Mouse (Mus musculus) limb, embryonic 11.5 days (tissue): ENCODE results near the gene Cln3. TPM values are rescaled to one million over a fixed set of nuclear protein-coding genes. Genes with fewer than 3 reads are reported as not detected.

Experiments used
- ATAC-seq: fragments of 200-750 bp; cut with Nextera tagmentation; 2 replicates; pipeline ENCODE4 v1.8.0; 2017; ENCODE audit warnings: low read depth; ENCODE audit not compliant: insufficient number of reproducible peaks, low FRiP score, low TSS enrichment
- DNase-seq: peaks from one replicate; pipeline ENCODE4 v3.0.0-alpha.2; 2015; ENCODE audit warnings: low spot score
- H3K27ac ChIP-seq: fragments of 300-500 bp; sonication (generic); replicated peaks from 2 replicates; pipeline ENCODE4 v1.5.1; 2014; ENCODE audit warnings: low read depth, mild to moderate bottlenecking, low read length
- H3K27me3 ChIP-seq: fragments of 300-500 bp; sonication (generic); 2 replicates; pipeline ENCODE4 v1.6.1; 2014; ENCODE audit warnings: mild to moderate bottlenecking, low read length, mixed read lengths; ENCODE audit not compliant: control insufficient read depth, insufficient read depth
- H3K36me3 ChIP-seq: fragments of 300-500 bp; sonication (generic); 2 replicates; pipeline ENCODE4 v1.6.1; 2014; ENCODE audit warnings: mild to moderate bottlenecking, low read length, moderate library complexity, mixed read lengths; ENCODE audit not compliant: control insufficient read depth, insufficient read depth
- H3K4me1 ChIP-seq: fragments of 300-500 bp; sonication (generic); 2 replicates; pipeline ENCODE4 v1.6.1; 2014; ENCODE audit warnings: low read length, mixed read lengths; ENCODE audit not compliant: control insufficient read depth, insufficient read depth
- H3K4me2 ChIP-seq: fragments of 300-500 bp; sonication (generic); 2 replicates; pipeline ENCODE4 v1.6.1; 2014; ENCODE audit warnings: low read depth, mild to moderate bottlenecking, moderate library complexity; ENCODE audit not compliant: severe bottlenecking
- H3K4me3 ChIP-seq: fragments of 300-500 bp; sonication (generic); 2 replicates; pipeline ENCODE4 v1.5.1; 2014; ENCODE audit warnings: low read depth, low read length
- H3K9ac ChIP-seq: fragments of 300-500 bp; sonication (generic); 2 replicates; pipeline ENCODE4 v1.6.1; 2014; ENCODE audit warnings: mild to moderate bottlenecking, low read length
- H3K9me3 ChIP-seq: fragments of 300-500 bp; sonication (generic); 2 replicates; pipeline ENCODE4 v1.6.1; 2016; ENCODE audit warnings: low read length; ENCODE audit not compliant: control insufficient read depth
- WGBS: fragments of 180-500 bp; shearing (Covaris S2); extraction: QIAGEN DNeasy Blood & Tissue Kit; methylation state at CpG from one replicate; pipeline ENCODE4 v1.1.7; 2014; 5-methylcytosine and 5-hydroxymethylcytosine counted together
- polyA plus RNA-seq: library from polyadenylated mRNA; unstranded; fragments of >200 nt; fragmentation: Nextera tagmentation; extraction: Ambion mirVana; gene quantifications from 2 replicates; pipeline ENCODE4 v1.2.1, GENCODE M21; 2014

Cln3 gene
- polyA plus RNA-seq, 1 experiment from 2014 or later = 27.9 TPM

GRCm38 (mm10) chr7:126624774-126625173 is 39.2 kb upstream of the Cln3 start:
- WGBS = 61% methylated on average over 16 of the region's 16 CpGs
- H3K4me2 ChIP-seq = no peak overlapping the region
- no peak for DNase-seq
- no peak overlapping the region for H3K4me3 ChIP-seq
- 0 out of 2 replicates have a peak, but pooled peaks cover 2% of the 10 kb centered on the region for H3K4me1 ChIP-seq
- H3K27ac ChIP-seq = no peak overlapping the region
- H3K27me3 ChIP-seq = no peaks in the 10 kb centered on the region
- H3K9ac ChIP-seq = no peak overlapping the region
- H3K9me3 ChIP-seq = no peaks in the 10 kb centered on the region
- ATAC-seq = no peak
- no peaks in the 10 kb centered on the region for H3K36me3 ChIP-seq

- H3K9ac ChIP-seq = no peak overlapping the region
- no peak overlapping the region for H3K27ac ChIP-seq
- H3K4me3 ChIP-seq = no peak overlapping the region
- 81% methylated on average over 1 of the region's 1 CpGs for WGBS
- H3K4me1 ChIP-seq = 0 out of 2 replicates have a peak, but pooled peaks cover under 1% of the 10 kb centered on the region
- DNase-seq (no peak), ATAC-seq (no peak)
- H3K27me3 ChIP-seq = no peaks in the 10 kb centered on the region
- no peak overlapping the region for H3K4me2 ChIP-seq
- H3K36me3 ChIP-seq = no peaks in the 10 kb centered on the region
- no peaks in the 10 kb centered on the region for H3K9me3 ChIP-seq
Measured at GRCm38 (mm10) chr7:126623381-126623780, 37.8 kb upstream of the Cln3 start.

GRCm38 (mm10) chr7:126621452-126622359 is 36.1 kb upstream of the Cln3 start:
- no peak overlapping the region for H3K4me3 ChIP-seq
- no peak overlapping the region for H3K27ac ChIP-seq
- no peaks in the 10 kb centered on the region for H3K27me3 ChIP-seq
- no peaks in the 10 kb centered on the region for H3K4me1 ChIP-seq
- H3K9ac ChIP-seq = no peak overlapping the region
- WGBS = 83% methylated on average over 9 of the region's 9 CpGs
- ATAC-seq (no peak), DNase-seq (no peak)
- no peak overlapping the region for H3K4me2 ChIP-seq
- H3K9me3 ChIP-seq = no peaks in the 10 kb centered on the region
- H3K36me3 ChIP-seq = no peaks in the 10 kb centered on the region

GRCm38 (mm10) chr7:126619559-126620275 is 34.1 kb upstream of the Cln3 start:
- Histone ChIP-seq H3K9ac (no peak overlapping the region), H3K9me3 (no peaks in the 10 kb centered on the region), H3K27ac (no peak overlapping the region), H3K4me2 (no peak overlapping the region), H3K27me3 (no peaks in the 10 kb centered on the region), H3K4me1 (no peaks in the 10 kb centered on the region), H3K4me3 (no peak overlapping the region), H3K36me3 (no peaks in the 10 kb centered on the region)
- WGBS = 82% methylated on average over 10 of the region's 10 CpGs
- ATAC-seq (no peak), DNase-seq (no peak)

- Histone ChIP-seq H3K4me3 (no peak overlapping the region), H3K9me3 (no peaks in the 10 kb centered on the region), H3K27me3 (no peaks in the 10 kb centered on the region), H3K27ac (no peak overlapping the region), H3K36me3 (no peaks in the 10 kb centered on the region), H3K4me1 (no peaks in the 10 kb centered on the region), H3K9ac (no peak overlapping the region), H3K4me2 (no peak overlapping the region)
- ATAC-seq = no peak
- WGBS = 72% methylated on average over 3 of the region's 3 CpGs
- no peak for DNase-seq
Measured at GRCm38 (mm10) chr7:126616707-126617106, 31.1 kb upstream of the Cln3 start.

- Histone ChIP-seq H3K9ac (no peak overlapping the region), H3K4me3 (no peak overlapping the region), H3K27ac (no peak overlapping the region), H3K4me1 (no peaks in the 10 kb centered on the region), H3K9me3 (no peaks in the 10 kb centered on the region), H3K36me3 (no peaks in the 10 kb centered on the region), H3K4me2 (no peak overlapping the region), H3K27me3 (no peaks in the 10 kb centered on the region)
- DNase-seq = no peak
- ATAC-seq = no peak
- WGBS = 73% methylated on average over 3 of the region's 3 CpGs
Measured at GRCm38 (mm10) chr7:126612736-126613135, 27.1 kb upstream of the Cln3 start.

GRCm38 (mm10) chr7:126607796-126608195 is 22.2 kb upstream of the Cln3 start:
- 87% methylated on average over 5 of the region's 5 CpGs for WGBS
- Histone ChIP-seq H3K9ac (no peak overlapping the region), H3K4me3 (no peak overlapping the region), H3K4me1 (no peaks in the 10 kb centered on the region), H3K4me2 (no peak overlapping the region), H3K9me3 (no peaks in the 10 kb centered on the region), H3K27ac (no peak overlapping the region), H3K27me3 (no peaks in the 10 kb centered on the region), H3K36me3 (no peaks in the 10 kb centered on the region)
- ATAC-seq = no peak
- DNase-seq = no peak

- H3K4me3 ChIP-seq = no peak overlapping the region
- H3K4me1 ChIP-seq = no peaks in the 10 kb centered on the region
- H3K27me3 ChIP-seq = no peaks in the 10 kb centered on the region
- DNase-seq = no peak
- no peak for ATAC-seq
- no peak overlapping the region for H3K9ac ChIP-seq
- H3K9me3 ChIP-seq = no peaks in the 10 kb centered on the region
- 81% methylated on average over 3 of the region's 3 CpGs for WGBS
- H3K4me2 ChIP-seq = no peak overlapping the region
- no peaks in the 10 kb centered on the region for H3K36me3 ChIP-seq
- no peak overlapping the region for H3K27ac ChIP-seq
Measured at GRCm38 (mm10) chr7:126607064-126607463, 21.4 kb upstream of the Cln3 start.
